Mouse (Mus musculus) liver, postnatal 0 days (tissue): ENCODE data around the gene Myo18a. TPM values are rescaled to one million over a fixed set of nuclear protein-coding genes. Genes with fewer than 3 reads are reported as not detected.

Experiments used
- ATAC-seq: fragments of 200-750 bp; cut with Nextera tagmentation; 2 replicates; pipeline ENCODE4 v1.8.0; 2017; ENCODE audit warnings: mild to moderate bottlenecking, moderate library complexity
- DNase-seq: peaks from one replicate; pipeline ENCODE4 v3.0.0-alpha.2; 2016
- H3K27ac ChIP-seq: fragments of 300-500 bp; sonication (generic); 2 replicates; pipeline ENCODE4 v1.5.1; 2014; ENCODE audit warnings: antibody characterized with exemption, moderate library complexity, mild to moderate bottlenecking, low read depth
- H3K27me3 ChIP-seq: fragments of 300-500 bp; sonication (generic); 2 replicates; pipeline ENCODE4 v1.6.1; 2014; ENCODE audit warnings: low read length, control low read depth, mixed read lengths; ENCODE audit not compliant: insufficient read depth
- H3K36me3 ChIP-seq: fragments of 300-500 bp; sonication (generic); replicated peaks from 2 replicates; pipeline ENCODE4 v1.6.1; 2014; ENCODE audit warnings: mild to moderate bottlenecking, control low read depth, low read length, moderate library complexity, mixed read lengths; ENCODE audit not compliant: insufficient read depth
- H3K4me1 ChIP-seq: fragments of 300-500 bp; sonication (generic); 2 replicates; pipeline ENCODE4 v1.6.1; 2014; ENCODE audit warnings: antibody characterized with exemption, mild to moderate bottlenecking, control low read depth; ENCODE audit not compliant: insufficient read depth
- H3K4me2 ChIP-seq: fragments of 300-500 bp; sonication (generic); 2 replicates; pipeline ENCODE4 v1.6.1; 2014; ENCODE audit warnings: low read depth, mild to moderate bottlenecking, low read length, moderate library complexity, mixed read lengths
- H3K4me3 ChIP-seq: fragments of 300-500 bp; sonication (generic); 2 replicates; pipeline ENCODE4 v1.5.1; 2014; ENCODE audit warnings: low read depth, low read length
- H3K9ac ChIP-seq: fragments of 300-500 bp; sonication (generic); replicated peaks from 2 replicates; pipeline ENCODE4 v1.6.1; 2014; ENCODE audit warnings: mild to moderate bottlenecking, moderate library complexity
- H3K9me3 ChIP-seq: fragments of 300-500 bp; sonication (generic); 2 replicates; pipeline ENCODE4 v1.6.1; 2016; ENCODE audit warnings: mild to moderate bottlenecking, control low read depth, low read length, mixed read lengths
- CTCF ChIP-seq: sonication (generic); IDR thresholded peaks from 2 replicates; pipeline ENCODE4 v1.5.1; 2016; ENCODE audit warnings: antibody characterized with exemption, low read depth
- EP300 ChIP-seq: IDR thresholded peaks from 2 replicates; pipeline ENCODE4 v1.6.1; 2016; ENCODE audit warnings: antibody characterized with exemption, low read depth, mild to moderate bottlenecking
- WGBS: fragments of 180-500 bp; shearing (Covaris S2); extraction: QIAGEN DNeasy Blood & Tissue Kit; methylation state at CpG from one replicate; pipeline ENCODE4 v1.1.7; 2014; ENCODE audit not compliant: insufficient replicate concordance; 5-methylcytosine and 5-hydroxymethylcytosine counted together
- polyA plus RNA-seq: library from polyadenylated mRNA; unstranded; fragments of >200 nt; fragmentation: Nextera tagmentation; extraction: Ambion mirVana; gene quantifications from 2 replicates; pipeline ENCODE4 v1.2.1, GENCODE M21; 2015

Myo18a gene
- polyA plus RNA-seq, 1 experiment from 2014 or later = 10.4 TPM

DNA sequence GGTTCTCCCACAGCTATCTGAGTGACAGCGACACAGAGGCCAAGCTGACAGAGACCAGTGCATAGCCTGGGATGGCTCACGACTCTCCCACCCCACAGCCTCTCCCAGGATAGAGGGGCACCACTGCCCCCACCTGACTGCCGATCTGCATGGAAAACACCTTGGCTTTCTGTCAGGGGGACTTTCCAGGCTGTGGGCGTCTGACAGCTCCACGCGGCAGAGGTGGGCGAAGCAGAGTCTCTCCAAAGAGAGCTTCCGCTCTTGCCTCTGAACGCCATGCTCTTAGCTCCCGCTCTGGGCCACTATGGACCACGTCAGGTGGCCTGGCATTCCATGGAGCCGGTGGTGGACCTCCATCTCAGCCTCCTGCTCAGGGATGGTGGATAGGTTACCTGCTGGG is 101.7 kb downstream of the Myo18a start:
- Histone ChIP-seq H3K4me3 (no peak overlapping the region), H3K27ac (no peak overlapping the region), H3K36me3 (peaks cover 27% of the 10 kb centered on the region), H3K4me1 (no peaks in the 10 kb centered on the region), H3K4me2 (no peak overlapping the region), H3K9me3 (no peaks in the 10 kb centered on the region), H3K9ac (no peak overlapping the region), H3K27me3 (no peaks in the 10 kb centered on the region)
- 83% methylated on average over 12 of the region's 12 CpGs for WGBS
- DNase-seq (no peak), ATAC-seq (no peak)
- TF ChIP-seq CTCF (no peak), EP300 (no peak)

DNA sequence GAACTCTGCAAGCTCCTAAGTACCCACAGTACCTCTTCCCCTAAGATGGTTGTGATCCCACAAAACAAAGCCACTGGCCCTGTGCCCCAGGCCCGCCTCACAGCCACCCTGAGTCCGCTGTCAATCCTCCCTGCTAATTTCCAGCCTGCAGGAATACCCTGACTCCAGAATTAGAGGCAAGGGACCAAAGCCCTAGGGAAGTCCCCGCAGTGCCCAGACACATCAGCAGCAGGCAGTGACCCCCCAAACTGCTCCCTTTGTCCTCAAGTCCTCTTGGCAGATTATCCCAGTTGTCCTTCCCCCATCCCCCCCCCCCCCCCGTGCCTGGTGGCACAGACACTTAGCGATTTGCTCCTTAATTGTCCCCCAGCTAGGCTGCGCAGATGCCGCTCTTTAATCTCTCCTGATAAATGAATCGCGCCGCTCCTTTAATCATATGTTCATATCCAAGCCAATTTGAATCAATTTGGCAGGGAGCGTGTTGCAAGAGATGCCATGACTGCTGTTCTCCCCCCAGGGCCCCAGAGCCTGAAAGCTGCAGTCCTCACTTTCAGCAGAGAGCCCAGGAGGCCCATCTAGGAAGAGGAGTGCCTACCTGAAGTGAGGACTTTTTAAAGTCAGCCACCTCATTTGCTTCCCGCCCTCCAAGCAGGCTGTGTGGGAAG is 104.5 kb downstream of the Myo18a start:
- ATAC-seq (no peak), DNase-seq (no peak)
- no peak overlapping the region for H3K27ac ChIP-seq
- TF ChIP-seq EP300 (no peak), CTCF (no peak)
- no peak overlapping the region for H3K4me2 ChIP-seq
- 42% methylated on average over 12 of the region's 12 CpGs for WGBS
- H3K4me1 ChIP-seq = peaks cover 4% of the 10 kb centered on the region; the same call in 1 of the 2 replicates
- no peak overlapping the region for H3K9ac ChIP-seq
- peaks cover 15% of the 10 kb centered on the region for H3K36me3 ChIP-seq
- H3K9me3 ChIP-seq = no peaks in the 10 kb centered on the region
- H3K4me3 ChIP-seq = no peak overlapping the region
- H3K27me3 ChIP-seq = no peaks in the 10 kb centered on the region

DNA sequence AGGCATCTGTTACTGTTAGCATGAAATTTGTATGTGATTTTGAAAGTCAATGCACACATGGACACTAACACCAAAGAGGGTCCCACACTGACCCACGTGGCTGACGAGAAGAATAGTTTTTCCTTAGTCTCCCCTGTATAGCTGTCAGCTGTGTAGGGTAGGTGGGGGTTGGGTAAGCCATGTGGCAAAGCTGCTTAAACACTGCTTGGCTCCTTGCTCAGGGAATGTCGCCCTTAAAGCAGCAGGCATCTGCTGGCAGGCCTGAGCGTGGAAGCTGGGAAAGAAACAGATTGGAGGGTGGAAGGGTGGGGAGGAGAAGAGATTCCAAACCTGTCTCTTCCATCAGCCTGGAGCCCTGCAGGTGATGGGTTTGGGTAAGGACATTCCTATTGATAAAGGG is 108.4 kb downstream of the Myo18a start:
- Histone ChIP-seq H3K4me2 (no peak overlapping the region), H3K36me3 (no peaks in the 10 kb centered on the region), H3K4me3 (no peak overlapping the region), H3K9me3 (no peaks in the 10 kb centered on the region), H3K4me1 (peaks cover 6% of the 10 kb centered on the region; the same call in 1 of the 2 replicates), H3K9ac (no peak overlapping the region), H3K27me3 (no peaks in the 10 kb centered on the region), H3K27ac (no peak overlapping the region)
- ATAC-seq (no peak), DNase-seq (no peak)
- TF ChIP-seq CTCF (no peak), EP300 (no peak)
- 46% methylated on average over 4 of the region's 4 CpGs for WGBS

GRCm38 (mm10) chr11:77872236-77872635 is 109.2 kb downstream of the Myo18a start:
- Histone ChIP-seq H3K4me1 (peaks cover 6% of the 10 kb centered on the region; the same call in 1 of the 2 replicates), H3K9me3 (no peaks in the 10 kb centered on the region), H3K4me3 (no peak overlapping the region), H3K27me3 (no peaks in the 10 kb centered on the region), H3K4me2 (no peak overlapping the region), H3K36me3 (no peaks in the 10 kb centered on the region), H3K9ac (no peak overlapping the region), H3K27ac (no peak overlapping the region)
- TF ChIP-seq CTCF (no peak), EP300 (no peak)
- ATAC-seq (no peak), DNase-seq (no peak)
- WGBS = 11% methylated on average over 11 of the region's 11 CpGs

DNA sequence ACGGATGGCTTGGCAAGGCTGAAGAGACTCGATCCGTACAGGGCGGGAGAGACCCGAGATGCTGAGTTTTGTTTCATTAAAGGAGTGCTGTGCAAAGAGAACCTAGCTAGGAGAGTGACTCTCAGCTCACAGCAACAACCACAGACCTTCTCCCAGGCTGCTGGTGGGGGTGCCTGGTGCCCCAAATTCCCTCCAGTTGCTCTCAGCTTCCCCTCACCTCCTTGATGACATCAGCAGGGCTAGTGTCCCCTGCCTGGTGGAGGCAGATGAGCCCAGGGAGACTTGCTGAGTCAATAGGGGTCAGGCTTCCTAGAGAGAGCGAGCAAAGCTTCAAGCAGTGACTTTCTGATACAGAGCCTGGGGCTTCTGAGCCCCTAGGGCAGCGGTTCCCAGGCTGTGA is 109.6 kb downstream of the Myo18a start:
- Histone ChIP-seq H3K27me3 (no peaks in the 10 kb centered on the region), H3K9me3 (no peaks in the 10 kb centered on the region), H3K4me2 (no peak overlapping the region), H3K4me3 (no peak overlapping the region), H3K36me3 (no peaks in the 10 kb centered on the region), H3K9ac (no peak overlapping the region), H3K27ac (no peak overlapping the region), H3K4me1 (peaks cover 6% of the 10 kb centered on the region; the same call in 1 of the 2 replicates)
- DNase-seq = no peak
- no peak for ATAC-seq
- TF ChIP-seq CTCF (no peak), EP300 (no peak)
- WGBS = 6% methylated on average over 7 of the region's 7 CpGs

DNA sequence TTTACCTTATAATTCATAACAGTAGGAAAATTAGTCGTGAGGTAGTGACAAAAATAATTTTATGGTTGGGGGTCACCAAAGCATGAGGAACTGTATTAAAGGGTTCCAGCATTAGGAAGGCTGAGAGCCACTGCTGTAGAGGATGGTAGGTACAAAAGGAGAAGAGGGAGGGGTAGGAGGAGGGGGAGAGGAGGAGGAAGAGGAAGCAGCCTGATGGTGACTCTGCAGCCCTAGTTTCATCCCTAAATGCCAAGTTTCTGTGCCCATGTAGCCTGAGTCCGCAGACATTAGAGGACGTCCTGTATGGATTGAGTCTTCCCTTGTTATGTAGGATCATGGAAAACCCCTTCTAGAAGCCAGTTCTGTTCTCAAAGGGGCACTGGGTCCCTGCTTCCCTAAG is 110.1 kb downstream of the Myo18a start:
- Histone ChIP-seq H3K27ac (no peak overlapping the region), H3K27me3 (no peaks in the 10 kb centered on the region), H3K4me3 (no peak overlapping the region), H3K9ac (no peak overlapping the region), H3K9me3 (no peaks in the 10 kb centered on the region), H3K4me2 (no peak overlapping the region), H3K36me3 (no peaks in the 10 kb centered on the region), H3K4me1 (peaks cover 6% of the 10 kb centered on the region; the same call in 1 of the 2 replicates)
- TF ChIP-seq CTCF = no peak
- TF ChIP-seq EP300 = no peak
- 27% methylated on average over 3 of the region's 3 CpGs for WGBS
- ATAC-seq = no peak
- DNase-seq = no peak
